Mouse (Mus musculus) lung, postnatal 0 days (tissue): ENCODE measurements around the gene Hspb9. TPM values are rescaled to one million over a fixed set of nuclear protein-coding genes. Genes with fewer than 3 reads are reported as not detected.
A peak's percentile ranks its signal among the peaks of the same experiment; 100 is the strongest.

Experiments used
- ATAC-seq: fragments of 200-750 bp; cut with Nextera tagmentation; 2 replicates; pipeline ENCODE4 v1.8.0; 2017; ENCODE audit warnings: moderate library complexity
- DNase-seq: peaks from one replicate; pipeline ENCODE4 v3.0.0-alpha.2; 2016; ENCODE audit warnings: low spot score
- H3K27ac ChIP-seq: fragments of 300-500 bp; sonication (generic); 2 replicates; pipeline ENCODE4 v1.5.1; 2014; ENCODE audit warnings: antibody characterized with exemption, mild to moderate bottlenecking, low read length, mixed read lengths
- H3K27me3 ChIP-seq: fragments of 300-500 bp; sonication (generic); replicated peaks from 2 replicates; pipeline ENCODE4 v1.6.1; 2014; ENCODE audit warnings: low read length, mixed read lengths; ENCODE audit not compliant: insufficient read depth
- H3K36me3 ChIP-seq: fragments of 300-500 bp; sonication (generic); 2 replicates; pipeline ENCODE4 v1.6.1; 2014; ENCODE audit warnings: low read length, mixed read lengths; ENCODE audit not compliant: insufficient read depth
- H3K4me1 ChIP-seq: fragments of 300-500 bp; sonication (generic); 2 replicates; pipeline ENCODE4 v1.6.1; 2014; ENCODE audit warnings: antibody characterized with exemption, low read depth, low read length, mixed read lengths; ENCODE audit not compliant: insufficient read depth
- H3K4me2 ChIP-seq: fragments of 300-500 bp; sonication (generic); replicated peaks from 2 replicates; pipeline ENCODE4 v1.6.1; 2014; ENCODE audit warnings: low read depth, mild to moderate bottlenecking, low read length, moderate library complexity, mixed read lengths
- H3K4me3 ChIP-seq: fragments of 300-500 bp; sonication (generic); 2 replicates; pipeline ENCODE4 v1.5.1; 2014; ENCODE audit warnings: low read depth, low read length
- H3K9ac ChIP-seq: fragments of 300-500 bp; sonication (generic); replicated peaks from 2 replicates; pipeline ENCODE4 v1.6.1; 2014; ENCODE audit warnings: low read depth, mild to moderate bottlenecking
- H3K9me3 ChIP-seq: fragments of 300-500 bp; sonication (generic); 2 replicates; pipeline ENCODE4 v1.6.1; 2016; ENCODE audit warnings: low read length, mixed read lengths
- CTCF ChIP-seq: IDR thresholded peaks from 2 replicates; pipeline ENCODE4 v1.5.1; 2016; ENCODE audit warnings: antibody characterized with exemption, mild to moderate bottlenecking
- EP300 ChIP-seq: IDR thresholded peaks from 2 replicates; pipeline ENCODE4 v1.6.1; 2016; ENCODE audit warnings: antibody characterized with exemption, mild to moderate bottlenecking, control low read depth
- WGBS: fragments of 180-500 bp; shearing (Covaris S2); extraction: QIAGEN DNeasy Blood & Tissue Kit; methylation state at CpG from one replicate; pipeline ENCODE4 v1.1.7; 2014; 5-methylcytosine and 5-hydroxymethylcytosine counted together
- polyA plus RNA-seq: library from polyadenylated mRNA; unstranded; fragments of >200 nt; fragmentation: Nextera tagmentation; extraction: Ambion mirVana; gene quantifications from 2 replicates; pipeline ENCODE4 v1.2.1, GENCODE M21; 2015

Hspb9 gene
- polyA plus RNA-seq, 1 experiment from 2014 or later: 0.51 TPM

DNA sequence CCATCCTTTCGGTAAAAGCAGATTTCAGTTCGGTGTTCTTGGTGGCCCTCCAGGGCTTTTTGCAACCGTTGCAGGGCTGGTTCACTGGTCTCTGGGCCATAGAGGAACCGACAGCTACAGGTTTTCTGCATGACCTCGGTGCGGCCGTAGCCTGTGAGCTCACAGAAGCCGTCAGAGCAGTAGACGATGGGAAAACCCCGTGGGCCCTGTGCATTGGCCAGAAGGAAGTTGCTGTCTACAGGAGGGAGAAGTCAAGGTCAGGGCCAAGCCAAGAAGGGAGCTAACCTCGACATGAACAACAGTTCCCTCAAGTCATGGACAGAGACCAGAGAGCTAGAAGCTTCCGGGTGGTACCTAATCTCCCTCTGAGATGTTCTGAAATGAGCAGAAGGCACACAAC, 43.9 kb downstream of the Hspb9 start:
- Histone ChIP-seq H3K27ac (no peak overlapping the region), H3K4me1 (no peaks in the 10 kb centered on the region), H3K9me3 (no peaks in the 10 kb centered on the region), H3K9ac (no peak overlapping the region), H3K4me3 (no peak overlapping the region), H3K27me3 (peaks cover 13% of the 10 kb centered on the region), H3K4me2 (no peak overlapping the region), H3K36me3 (no peaks in the 10 kb centered on the region)
- no peak for TF ChIP-seq EP300
- no peak for TF ChIP-seq CTCF
- no peak for ATAC-seq
- DNase-seq: no peak
- WGBS: 79% methylated on average over 12 of the region's 12 CpGs

DNA sequence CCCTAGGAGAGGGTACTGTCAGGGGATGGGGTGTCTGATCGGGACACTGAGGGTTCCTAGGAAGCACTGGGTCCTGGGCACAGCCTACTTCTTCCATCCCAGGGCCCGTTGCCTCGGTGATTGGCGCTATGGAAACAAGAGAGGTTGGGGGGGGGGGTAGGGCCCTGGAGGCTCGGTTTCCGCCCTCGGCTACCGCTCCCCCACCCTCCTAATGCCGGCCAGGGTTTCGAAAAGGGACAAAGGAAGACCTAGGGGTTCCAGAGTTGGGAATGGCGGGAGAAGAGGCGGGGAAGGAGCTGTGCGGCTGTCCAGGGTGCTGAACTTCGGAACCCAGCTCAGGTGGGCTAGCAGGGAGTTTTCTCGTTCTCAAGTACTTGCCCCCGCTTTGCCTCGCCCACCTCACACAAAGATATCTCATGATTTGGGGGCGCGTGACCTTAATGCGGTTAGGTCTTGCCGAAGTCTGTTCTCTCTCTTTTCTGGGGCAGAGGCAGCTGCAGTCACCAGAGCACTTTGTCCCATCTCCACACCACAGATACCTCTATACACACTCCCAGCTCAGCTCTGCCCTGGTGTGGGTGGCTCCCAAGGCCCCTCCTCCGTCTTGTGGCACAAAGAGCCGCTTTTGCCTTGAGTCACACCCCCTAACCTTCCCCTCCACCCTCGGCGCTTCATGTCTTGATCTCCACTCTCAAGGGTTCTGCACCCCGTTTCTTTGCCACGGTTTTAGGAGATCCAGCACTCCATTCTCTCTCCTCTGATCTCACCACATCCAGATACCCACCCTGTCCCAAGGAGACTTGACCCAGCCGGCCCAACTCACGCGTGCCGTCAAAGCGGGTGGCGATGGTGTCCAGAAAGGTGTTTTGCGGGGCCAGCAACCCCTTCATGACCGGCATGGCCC, 45.3 kb downstream of the Hspb9 start:
- Histone ChIP-seq H3K9ac (no peak overlapping the region), H3K4me3 (no peak overlapping the region), H3K36me3 (no peaks in the 10 kb centered on the region), H3K9me3 (no peaks in the 10 kb centered on the region), H3K4me2 (peak overlapping the region; percentile 48), H3K4me1 (no peaks in the 10 kb centered on the region), H3K27ac (no peak overlapping the region), H3K27me3 (peaks cover 13% of the 10 kb centered on the region)
- no peak for ATAC-seq
- DNase-seq: peak; percentile 58
- TF ChIP-seq EP300 (no peak), CTCF (no peak)
- 3% methylated on average over 34 of the region's 35 CpGs for WGBS

DNA sequence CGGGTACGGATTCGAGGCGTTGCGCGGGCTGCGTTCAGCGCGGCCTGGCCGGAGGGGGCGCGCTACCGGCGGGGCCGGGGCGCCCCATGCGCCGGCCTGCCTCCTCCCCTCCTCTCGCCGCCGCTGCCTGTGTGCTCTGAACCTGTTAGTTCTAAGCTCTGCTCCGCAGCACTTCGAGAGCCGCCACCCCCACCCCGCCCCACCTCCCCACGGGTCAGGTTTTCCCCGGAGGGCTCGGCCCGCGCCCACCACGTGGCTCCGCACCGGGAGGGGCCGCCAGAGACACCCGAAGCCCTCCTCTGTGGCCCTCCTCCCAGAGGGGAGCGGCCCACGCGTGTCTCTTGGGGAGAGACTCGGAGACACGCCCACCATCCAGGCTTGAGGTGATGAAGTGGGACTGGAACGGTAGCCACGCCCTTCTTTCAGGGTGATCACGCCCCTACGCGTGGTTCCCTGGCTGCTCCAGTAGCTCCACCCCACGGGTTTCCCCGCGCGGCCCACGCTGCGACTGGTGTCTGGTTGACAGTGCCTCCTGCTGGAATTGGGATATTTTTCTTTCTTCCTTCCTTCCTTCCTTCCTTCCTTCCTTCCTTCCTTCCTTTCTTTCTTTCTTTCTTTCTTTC, 46.1 kb downstream of the Hspb9 start, which contains the start of gene Kcnh4:
Gene Kcnh4, minus strand, starts transcription at position 332 of the 623 bp plus-strand sequence.
- Histone ChIP-seq H3K9ac (no peak within 1 kb of the TSS), H3K27ac (no peak within 1 kb of the TSS), H3K27me3 (peaks cover 13% of the 10 kb centered on the region), H3K4me3 (no peak within 1 kb of the TSS), H3K4me1 (no peaks in the 10 kb centered on the region), H3K4me2 (peak within 1 kb of the TSS; percentile 48), H3K36me3 (no peaks in the 10 kb centered on the region), H3K9me3 (no peaks in the 10 kb centered on the region)
- 1% methylated on average over 28 of the region's 51 CpGs for WGBS
- DNase-seq (peak; percentile 69), ATAC-seq (peak; percentile 47)
- TF ChIP-seq CTCF: peak; percentile 40
- no peak for TF ChIP-seq EP300

DNA sequence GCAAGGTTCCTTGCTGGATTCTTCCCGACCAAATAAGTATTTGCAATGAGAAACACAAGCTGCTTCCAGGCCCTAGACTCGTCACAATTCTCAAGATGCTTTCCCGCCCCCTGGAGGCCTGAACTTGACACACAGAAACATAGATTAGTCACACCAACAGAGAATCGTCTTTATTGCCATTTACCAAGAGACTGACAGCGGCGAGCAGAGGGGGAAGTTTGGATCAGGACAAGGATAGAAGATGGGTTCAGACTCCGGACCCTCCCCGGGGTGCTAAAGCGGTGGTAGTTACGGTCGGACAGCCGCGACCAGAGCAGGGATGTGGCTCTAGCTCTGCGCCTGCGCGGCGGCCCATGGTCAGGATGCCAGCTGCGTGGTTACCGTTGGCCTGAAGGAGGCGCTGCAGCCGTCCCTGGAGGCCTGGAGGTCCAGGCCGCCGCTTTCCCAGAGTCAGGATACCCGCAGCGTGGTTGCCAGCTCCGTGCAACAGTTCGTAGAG, 47.9 kb downstream of the Hspb9 start:
- peak overlapping the region; percentile 38 for H3K4me3 ChIP-seq
- ATAC-seq (peak; percentile 79), DNase-seq (peak; percentile 89)
- H3K36me3 ChIP-seq: no peaks in the 10 kb centered on the region
- H3K4me2 ChIP-seq: peak overlapping the region; percentile 62
- peaks cover 13% of the 10 kb centered on the region for H3K27me3 ChIP-seq
- no peak overlapping the region for H3K27ac ChIP-seq
- no peaks in the 10 kb centered on the region for H3K4me1 ChIP-seq
- no peak overlapping the region for H3K9ac ChIP-seq
- under 1% methylated on average over 27 of the region's 27 CpGs for WGBS
- H3K9me3 ChIP-seq: no peaks in the 10 kb centered on the region
- no peak for TF ChIP-seq EP300
- TF ChIP-seq CTCF: peak; percentile 75

DNA sequence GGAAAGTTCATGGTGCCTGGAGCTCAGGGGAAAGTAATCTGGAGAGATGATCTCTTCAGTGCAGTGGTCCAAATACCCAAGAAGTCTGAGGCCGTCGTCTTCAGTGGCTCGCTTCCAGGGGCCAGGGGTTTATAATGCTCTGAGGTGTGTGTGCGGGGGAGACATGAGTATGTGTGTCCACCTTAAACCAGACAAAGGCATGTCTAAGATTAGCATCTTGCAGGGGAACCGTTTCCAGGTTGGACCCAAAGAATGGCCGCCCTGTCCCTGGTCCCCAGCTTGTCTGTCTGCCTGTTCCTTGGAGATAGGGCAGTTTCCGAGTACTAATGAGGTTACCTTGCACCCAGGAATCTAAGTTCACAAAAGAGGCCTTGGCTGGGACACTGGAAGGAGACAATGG, 49.2 kb downstream of the Hspb9 start, which contains the start of gene Hcrt:
Gene Hcrt, minus strand, starts transcription at position 101 of the 400 bp plus-strand sequence.
- no peak for DNase-seq
- TF ChIP-seq CTCF (no peak), EP300 (no peak)
- ATAC-seq: no peak
- H3K36me3 ChIP-seq: no peaks in the 10 kb centered on the region
- WGBS: 86% methylated on average over 7 of the region's 7 CpGs
- no peak within 1 kb of the TSS for H3K27ac ChIP-seq
- no peaks in the 10 kb centered on the region for H3K9me3 ChIP-seq
- H3K27me3 ChIP-seq: peaks cover 13% of the 10 kb centered on the region
- peak within 1 kb of the TSS; percentile 38 for H3K4me3 ChIP-seq
- H3K9ac ChIP-seq: no peak within 1 kb of the TSS
- H3K4me1 ChIP-seq: no peaks in the 10 kb centered on the region
- peak within 1 kb of the TSS; percentile 62 for H3K4me2 ChIP-seq

Other genes with a start within 250 kb of the Hspb9 start
- gene Klhl11, start 241.1 kb upstream of the Hspb9 start, polyA plus RNA-seq: 3.6 and 4.1 TPM in 2 replicates
- 85.7 and 92.9 TPM in 2 replicates for gene Acly, start 185.8 kb upstream of the Hspb9 start, polyA plus RNA-seq
- 3.5 and 4.9 TPM in 2 replicates for gene Ttc25, start 168.2 kb upstream of the Hspb9 start, polyA plus RNA-seq
- gene Cnp, start 138.9 kb upstream of the Hspb9 start, polyA plus RNA-seq: 31.4 and 33.8 TPM in 2 replicates
- gene Nkiras2, start 94.6 kb upstream of the Hspb9 start, polyA plus RNA-seq: 58.6 and 59.9 TPM in 2 replicates
- gene Dnajc7, start 93.7 kb upstream of the Hspb9 start, polyA plus RNA-seq: 99.1 and 113 TPM in 2 replicates
- not detected in 2 replicates for gene Zfp385c, start 21.4 kb upstream of the Hspb9 start, polyA plus RNA-seq
- gene Dhx58, start 9.6 kb upstream of the Hspb9 start, polyA plus RNA-seq: 3.1 and 3.3 TPM in 2 replicates
- gene Kat2a, start 1.4 kb upstream of the Hspb9 start, polyA plus RNA-seq: 14.2 and 14.5 TPM in 2 replicates
- gene Rab5c, start 24.4 kb downstream of the Hspb9 start, polyA plus RNA-seq: 25.3 and 30.4 TPM in 2 replicates
- 0.04 TPM in 1 of 2 replicates, not detected in the other for gene Kcnh4, start 46.1 kb downstream of the Hspb9 start, polyA plus RNA-seq
- gene Hcrt, start 49.1 kb downstream of the Hspb9 start, polyA plus RNA-seq: not detected in 2 replicates
- 4.9 and 6.4 TPM in 2 replicates for gene Ghdc, start 57.1 kb downstream of the Hspb9 start, polyA plus RNA-seq
- 17.9 and 21.4 TPM in 2 replicates for gene Stat5b, start 136.9 kb downstream of the Hspb9 start, polyA plus RNA-seq
- 6.2 and 7.1 TPM in 2 replicates for gene Stat5a, start 145.5 kb downstream of the Hspb9 start, polyA plus RNA-seq
- 100 and 120 TPM in 2 replicates for gene Stat3, start 225.7 kb downstream of the Hspb9 start, polyA plus RNA-seq